Mouse (Mus musculus) large intestine, adult 2 months (tissue): Measurements from ENCODE around the gene Eif5a2. TPM values are rescaled to one million over a fixed set of nuclear protein-coding genes. Genes with fewer than 3 reads are reported as not detected.

Experiments
- DNase-seq: peaks from one replicate; pipeline ENCODE4 v3.0.0-alpha.2; 2012; ENCODE audit warnings: low read depth, low spot score
- WGBS: fragments of 180-500 bp; shearing (Covaris S2); methylation state at CpG from one replicate; pipeline ENCODE4 v1.1.7; 2018; 5-methylcytosine and 5-hydroxymethylcytosine counted together
- polyA plus RNA-seq: library from polyadenylated mRNA; depleted of rRNA; stranded (reverse); fragments of >200 nt; gene quantifications from 2 replicates; pipeline ENCODE4 v1.2.3, GENCODE M21; 2012; rRNA removed

Gene Eif5a2
- polyA plus RNA-seq, 1 experiment: 0.33 TPM

DNA sequence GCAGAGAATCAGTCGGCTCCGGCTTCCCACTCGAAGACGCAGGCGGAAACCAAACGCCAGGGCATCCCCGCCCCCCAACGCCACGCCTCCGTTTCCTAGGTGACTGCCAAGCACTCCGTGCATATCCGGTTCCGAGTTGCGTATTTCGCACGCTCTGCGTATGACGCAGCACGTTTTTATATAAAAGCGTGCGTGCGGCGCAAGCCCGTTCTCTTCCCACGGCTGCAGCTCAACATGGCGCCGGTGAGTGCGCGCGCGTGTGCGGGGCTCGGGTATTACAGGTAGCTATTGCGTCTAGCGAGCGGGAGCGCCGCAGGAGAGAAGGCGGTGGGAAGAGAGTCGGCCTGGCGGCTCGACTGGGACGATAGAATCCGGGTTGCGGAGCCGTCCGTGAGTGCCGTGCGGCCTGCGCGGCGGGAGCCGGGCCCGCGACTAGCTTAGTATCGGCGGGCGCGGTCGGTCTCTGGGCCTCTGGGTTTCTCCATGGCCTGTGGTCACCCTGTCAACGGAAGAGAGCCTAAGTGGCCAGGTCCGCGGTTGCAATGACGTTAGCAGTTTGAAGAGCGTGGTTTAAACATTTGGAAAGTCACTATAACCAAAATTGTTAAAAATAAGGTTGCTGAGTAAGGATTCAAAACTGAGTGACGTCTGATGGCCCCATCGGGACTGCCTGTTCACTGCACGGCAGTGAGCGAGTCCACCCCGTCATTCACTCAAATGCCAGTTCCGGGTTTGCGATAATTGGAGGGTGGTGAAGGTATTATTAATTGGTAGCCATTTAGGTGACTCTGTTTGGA, 24.4 kb downstream of the Eif5a2 start, which contains the start of gene Rpl22l1:
TSS of gene Rpl22l1 (plus strand) at position 136 of the 797 bp plus-strand sequence.
- under 1% methylated on average over 72 of the region's 72 CpGs for WGBS
- DNase-seq: peak; percentile 93

DNA sequence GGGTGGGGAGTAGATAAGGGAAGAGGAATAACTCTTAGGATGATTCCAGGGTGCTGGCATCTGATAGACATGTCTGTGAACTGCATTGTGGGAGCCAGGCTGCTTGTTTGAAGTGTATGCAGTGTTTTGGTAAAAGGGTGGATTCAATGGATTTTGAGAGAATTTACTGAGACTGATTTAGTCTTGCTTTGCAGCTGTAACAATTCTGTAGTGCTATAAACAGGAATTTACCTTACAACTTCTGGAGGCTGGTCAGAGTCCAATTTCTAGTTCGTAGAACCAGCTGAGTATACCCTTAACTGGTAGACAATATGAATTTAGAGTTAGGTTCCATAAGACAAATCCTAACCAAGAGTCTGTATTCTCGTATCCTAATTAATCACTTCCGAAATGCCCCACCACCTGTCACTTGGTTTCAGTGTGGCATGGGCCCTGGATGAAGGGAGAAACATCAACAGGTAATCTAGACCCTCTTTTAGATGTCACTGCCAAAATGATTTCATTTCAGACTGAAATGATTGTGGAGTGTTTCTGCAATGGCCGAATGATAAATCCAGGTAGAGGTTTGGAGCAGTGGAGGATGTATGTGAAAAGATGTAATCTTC, 27.1 kb downstream of the Eif5a2 start:
- no peak for DNase-seq
- 75% methylated on average over 4 of the region's 4 CpGs for WGBS

DNA sequence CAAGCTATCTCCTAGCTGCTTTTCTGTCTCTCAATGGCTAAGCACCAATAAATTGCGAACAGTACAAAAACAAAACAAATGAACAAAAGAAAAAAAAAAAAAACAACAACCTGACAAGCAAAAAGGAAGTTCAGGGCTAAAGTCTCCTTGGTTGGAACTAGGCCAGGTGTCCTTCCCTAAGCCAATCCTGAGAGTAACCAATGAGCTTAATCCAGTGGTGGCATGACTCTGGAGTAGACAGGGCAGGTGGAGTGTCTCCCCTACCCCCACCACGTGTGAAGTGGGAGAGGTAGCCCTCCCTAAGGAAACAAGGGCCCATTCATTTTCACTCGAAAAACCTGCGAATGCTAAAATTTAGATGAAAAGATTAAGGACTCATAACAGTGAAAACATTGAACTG, 30.4 kb downstream of the Eif5a2 start:
- no peak for DNase-seq
- 31% methylated on average over 4 of the region's 4 CpGs for WGBS

DNA sequence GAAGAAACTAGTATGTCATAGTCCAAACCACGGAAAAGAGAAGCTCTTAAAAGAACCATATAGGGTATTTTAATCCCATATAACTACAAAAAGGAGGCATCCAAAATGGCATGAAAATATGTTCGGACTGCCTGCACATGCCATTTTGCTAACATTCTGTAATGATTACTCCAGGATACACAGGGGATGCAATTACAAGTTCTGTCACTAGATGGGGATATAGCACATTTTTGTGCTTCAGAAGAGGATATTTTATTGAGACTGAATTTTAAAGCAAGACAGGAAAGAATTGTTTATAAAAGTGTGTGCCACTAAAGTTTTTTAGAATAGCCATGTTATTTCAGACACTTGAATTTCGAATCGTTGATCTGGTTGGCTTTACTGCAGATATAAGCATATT, 33.3 kb downstream of the Eif5a2 start:
- peak; percentile 70 for DNase-seq
- 3% methylated on average over 4 of the region's 4 CpGs for WGBS

DNA sequence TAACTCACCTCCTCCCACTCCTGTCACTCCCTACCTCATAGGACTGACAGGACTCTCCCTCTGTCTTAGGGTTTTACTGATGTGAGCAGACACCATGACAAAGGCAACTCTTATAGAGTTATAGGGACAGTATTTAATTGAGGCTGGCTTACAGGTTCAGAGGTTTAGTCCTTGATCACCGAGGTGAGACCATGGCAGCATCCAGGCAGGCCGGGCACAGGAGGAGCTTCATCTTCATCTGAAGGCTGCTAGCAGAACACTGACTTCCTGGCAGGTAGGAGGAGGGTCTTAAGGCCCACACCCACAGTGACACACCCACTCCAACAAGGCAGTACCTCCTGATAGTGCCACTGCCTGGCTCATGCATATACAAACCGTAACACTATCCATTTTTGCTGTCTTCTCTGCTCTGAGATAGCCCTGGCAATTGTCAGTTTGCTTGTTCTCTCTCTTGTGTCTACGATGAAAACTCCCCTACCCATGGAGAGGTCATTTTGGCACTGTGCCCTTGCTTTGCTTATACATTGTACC, 35.0 kb downstream of the Eif5a2 start:
- no peak for DNase-seq
- WGBS: 72% methylated on average over 4 of the region's 4 CpGs

DNA sequence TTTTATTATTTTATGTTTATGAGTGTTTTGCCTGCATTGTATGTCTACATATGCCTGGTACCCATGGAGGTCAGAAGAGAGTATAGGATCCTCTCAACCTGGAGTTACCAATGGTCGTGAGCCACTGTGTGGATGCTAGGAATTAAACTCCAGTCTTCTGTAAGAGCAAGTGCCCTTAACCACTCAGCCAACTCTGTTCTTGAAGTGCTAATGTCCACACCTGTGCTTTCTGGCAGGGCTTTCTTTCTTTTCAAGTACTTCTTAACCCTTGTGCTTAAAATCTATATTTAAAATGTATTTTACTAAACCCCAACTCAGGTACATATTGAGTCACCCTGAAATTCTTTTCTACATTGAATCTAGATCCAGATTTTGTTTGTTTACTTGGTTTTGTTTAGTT, 45.2 kb downstream of the Eif5a2 start:
- DNase-seq: no peak
- 84% methylated on average over 1 of the region's 1 CpGs for WGBS

DNA sequence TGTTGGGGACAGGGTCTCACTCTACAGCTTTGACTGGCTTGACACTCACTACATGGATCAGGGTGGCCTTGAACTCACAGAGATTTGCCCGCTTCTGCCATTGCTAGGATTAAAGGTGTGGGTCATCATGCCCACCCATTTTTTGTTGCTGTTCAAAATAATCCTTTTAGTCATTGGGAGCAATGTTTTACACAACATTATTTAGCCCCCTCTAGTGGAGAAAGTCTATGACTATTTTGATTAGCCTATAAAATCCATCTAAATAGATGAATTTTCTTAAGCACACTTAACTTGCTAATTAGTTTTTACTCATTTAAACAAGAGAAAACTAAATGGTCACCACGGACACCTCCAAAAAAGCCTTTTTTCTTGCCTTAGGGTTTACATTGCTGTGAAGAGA, 46.5 kb downstream of the Eif5a2 start:
- DNase-seq: no peak
- WGBS: 90% methylated on average over 2 of the region's 2 CpGs

DNA sequence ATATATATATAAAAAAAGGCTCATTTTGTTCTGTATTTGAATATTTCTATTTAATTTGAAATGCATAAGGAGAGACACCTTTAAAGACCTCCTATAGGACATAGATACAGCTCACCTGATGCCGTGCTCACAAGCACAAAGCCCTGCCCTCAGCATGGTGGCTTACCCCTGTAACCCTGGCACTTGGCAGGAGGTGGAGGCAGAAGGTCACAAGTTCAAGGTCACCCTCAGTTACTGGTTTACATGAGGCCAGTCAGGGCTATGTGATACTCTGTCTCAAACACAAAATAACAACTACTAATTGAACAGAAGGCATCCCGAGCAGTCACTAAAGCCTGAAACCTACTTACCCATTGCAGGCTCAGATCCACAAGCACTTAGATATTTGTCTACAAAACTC, 48.4 kb downstream of the Eif5a2 start:
- no peak for DNase-seq
- 91% methylated on average over 2 of the region's 2 CpGs for WGBS

DNA sequence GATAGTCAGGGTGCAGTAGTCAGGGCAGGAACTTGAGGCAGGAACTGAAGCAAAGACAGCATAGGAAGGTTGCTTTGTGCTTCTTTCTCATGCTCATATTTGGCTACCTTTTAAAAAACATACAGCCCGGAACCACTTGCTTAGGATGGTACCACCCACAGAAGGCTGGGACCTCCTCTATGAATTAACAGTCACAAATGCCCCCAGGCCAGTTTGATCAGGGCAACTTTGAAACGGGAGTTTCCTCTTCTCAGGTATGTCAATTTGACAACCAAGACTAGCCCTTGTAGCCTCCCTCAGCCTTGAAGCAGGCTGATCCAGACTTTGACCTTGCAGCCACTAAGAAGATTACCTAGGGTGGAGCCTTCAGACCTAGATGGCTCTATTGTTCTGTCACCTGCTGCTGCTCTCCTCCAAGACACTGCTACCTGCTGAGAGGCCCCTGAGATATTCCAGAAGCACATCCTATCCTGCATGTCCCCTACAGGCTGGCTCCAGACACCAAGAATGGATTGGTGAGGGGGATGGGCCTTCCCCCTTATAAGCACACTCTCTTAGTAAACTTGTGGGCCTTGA, 55.8 kb downstream of the Eif5a2 start:
- 30% methylated on average over 2 of the region's 2 CpGs for WGBS
- no peak for DNase-seq

DNA sequence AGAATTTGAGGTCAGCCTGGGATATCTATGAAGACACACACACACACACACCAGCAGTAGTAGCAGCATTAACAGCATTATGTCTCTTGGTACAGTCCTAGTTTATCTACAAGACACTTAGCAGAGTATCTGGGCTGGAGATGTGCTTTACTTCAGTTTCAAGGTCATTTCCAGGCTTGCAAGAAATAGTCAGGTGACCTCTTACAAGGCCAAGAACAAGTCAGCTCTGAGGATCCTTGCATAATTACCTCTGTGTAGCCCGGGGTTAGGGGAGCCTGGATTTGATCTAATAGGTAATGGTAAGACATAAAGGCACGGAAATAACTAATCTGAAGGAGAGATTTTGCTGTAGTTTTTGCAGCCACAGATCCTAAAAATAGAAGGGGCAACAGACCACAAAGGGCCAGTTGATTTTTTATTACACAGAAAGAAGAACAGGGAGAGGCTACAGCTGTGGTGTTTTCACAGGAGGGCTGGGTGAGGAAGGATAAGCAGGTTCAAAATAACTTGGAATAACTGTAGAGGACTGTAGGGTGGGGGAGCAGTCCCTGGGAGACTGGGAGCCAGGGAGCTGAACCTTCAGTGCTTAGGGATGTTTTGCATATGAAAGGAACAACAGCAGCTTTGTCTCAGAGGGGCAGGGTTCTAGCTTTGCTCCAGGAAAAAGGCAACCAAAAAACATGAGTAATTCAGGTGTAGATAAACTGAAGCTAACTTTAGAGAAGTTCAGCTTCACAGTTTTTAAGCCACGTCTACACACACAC, 61.0 kb downstream of the Eif5a2 start:
- WGBS: 9% methylated on average over 3 of the region's 3 CpGs
- no peak for DNase-seq

DNA sequence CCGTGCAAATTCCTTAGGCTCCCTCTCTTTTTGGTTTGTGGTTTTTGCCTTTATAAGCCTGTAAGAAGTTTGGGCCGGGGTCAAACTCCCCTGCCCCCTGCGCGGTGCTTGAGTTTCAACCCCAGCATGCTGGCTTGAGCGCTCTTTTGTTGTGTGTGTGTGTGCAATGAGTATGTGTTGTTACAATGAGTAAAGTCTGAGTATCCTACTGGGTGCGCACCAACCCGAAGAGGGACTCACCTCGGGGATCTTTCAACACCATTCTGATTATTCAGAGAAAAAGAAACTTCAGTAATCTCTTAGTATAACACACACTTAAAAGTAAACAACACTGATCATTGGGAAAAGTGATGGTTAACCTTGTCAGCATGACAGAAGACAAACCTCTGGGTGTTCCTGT, 62.2 kb downstream of the Eif5a2 start:
- 43% methylated on average over 8 of the region's 8 CpGs for WGBS
- DNase-seq: no peak

DNA sequence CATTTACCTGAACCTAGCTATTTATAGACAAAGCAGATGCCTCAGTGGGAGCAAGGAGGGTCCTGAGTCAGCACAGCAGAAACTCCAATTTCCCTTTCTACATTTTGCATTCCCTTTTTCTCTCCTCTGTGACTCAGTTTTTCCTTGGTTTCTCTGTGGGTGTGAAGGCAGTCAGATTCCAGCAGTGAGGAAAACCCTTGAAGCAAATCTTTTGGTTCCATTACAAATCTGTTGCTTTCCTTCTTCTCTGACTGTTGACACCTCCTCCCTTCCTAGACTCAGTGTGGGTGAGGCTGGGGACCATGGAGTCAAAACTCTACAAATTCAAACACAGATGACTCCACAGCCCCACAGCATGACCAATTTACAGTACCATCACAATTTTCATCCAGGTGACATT, 66.0 kb downstream of the Eif5a2 start:
- DNase-seq: no peak

Other genes starting within 250 kb of the Eif5a2 start
- 2.5 and 45.9 TPM in 2 replicates for gene Slc2a2, start 83.4 kb upstream of the Eif5a2 start, polyA plus RNA-seq
- 13.3 and 16.3 TPM in 2 replicates for gene Rpl22l1, start 24.2 kb downstream of the Eif5a2 start, polyA plus RNA-seq
- not detected in 2 replicates for gene Gm1527, start 111.3 kb downstream of the Eif5a2 start, polyA plus RNA-seq